Mouse (Mus musculus): Measurements from ENCODE around the gene Mlc1.

DNA sequence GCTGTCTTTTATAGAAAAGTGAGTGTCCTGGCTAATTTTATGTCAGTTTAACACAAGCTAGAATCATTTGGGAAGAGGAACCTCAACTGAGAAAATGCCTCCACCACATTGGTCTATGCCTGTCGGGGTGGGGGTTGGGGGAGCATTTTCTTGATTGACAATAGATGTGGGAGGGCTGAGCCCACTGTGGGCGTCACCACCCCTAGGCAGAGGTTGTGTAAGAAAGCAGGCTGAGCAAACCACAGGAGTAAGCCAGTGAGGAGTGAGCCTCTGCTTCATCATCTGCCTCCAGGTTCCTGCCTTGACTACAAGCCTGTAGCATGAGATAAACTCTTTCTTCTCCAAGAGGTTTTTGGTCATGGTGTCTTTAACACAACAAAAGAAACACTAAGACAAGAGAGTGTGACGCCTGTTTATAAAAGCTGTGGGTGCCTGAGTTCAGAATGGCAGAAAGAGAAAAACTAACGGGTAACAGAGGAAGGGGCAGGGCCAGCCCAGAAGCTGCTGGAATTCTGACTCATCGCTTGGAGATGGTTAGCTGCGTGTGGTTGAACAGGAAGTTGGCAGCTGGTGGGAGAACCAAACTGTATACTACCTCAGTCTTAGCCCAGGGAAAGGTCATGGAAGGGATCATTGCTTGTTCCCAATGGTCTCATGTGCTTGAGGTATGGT lies 42.1 kb downstream of the Mlc1 start:
- TF ChIP-seq CTCF (conservative IDR thresholded peaks at IDR 0.05 in 1 of 2, IDR thresholded peaks at IDR 0.05 in 1 of 2; ENCODE audit: low read depth in 2 of 2, low read length in 2 of 2) (no peak), EP300 (IDR thresholded peaks at IDR 0.05; ENCODE audit: low read length) (no peak), POLR2A (IDR thresholded peaks at IDR 0.05; ENCODE audit: low read depth, low read length) (no peak), MXI1 (IDR thresholded peaks at IDR 0.05; ENCODE audit: low read depth, low read length) (no peak), TBP (conservative IDR thresholded peaks at IDR 0.05; ENCODE audit: low read depth, low read length) (no peak), GABPA (IDR thresholded peaks at IDR 0.05; ENCODE audit: insufficient replicate concordance, low read depth, low read length) (no peak), ZMIZ1 (IDR thresholded peaks at IDR 0.05; ENCODE audit: low read depth, low read length) (no peak)

All from CH12.LX (cell line).